Mouse (Mus musculus) T-helper 2 cell (primary cell): Measurements from ENCODE around the gene Gsg1l.

Experiments
- in situ Hi-C: fragments of 300-600 bp; cut with MboI, MseI; formaldehyde crosslinking; loops from one replicate; pipeline ENCODE4 v1.15.1; 2025; ENCODE audit warnings: high pct_unique_total_duplicates

Gsg1l gene

GRCm38 (mm10) chr7:125945915-125946314, 136.3 kb downstream of the Gsg1l start:
- in situ Hi-C loops, result no loop called here

GRCm38 (mm10) chr7:125944631-125945030, 137.6 kb downstream of the Gsg1l start:
- in situ Hi-C loops, result no loop called here

- in situ Hi-C loops, result no loop called here
These were observed 138.7 kb downstream of the Gsg1l start for GRCm38 (mm10) chr7:125943511-125943910.

DNA sequence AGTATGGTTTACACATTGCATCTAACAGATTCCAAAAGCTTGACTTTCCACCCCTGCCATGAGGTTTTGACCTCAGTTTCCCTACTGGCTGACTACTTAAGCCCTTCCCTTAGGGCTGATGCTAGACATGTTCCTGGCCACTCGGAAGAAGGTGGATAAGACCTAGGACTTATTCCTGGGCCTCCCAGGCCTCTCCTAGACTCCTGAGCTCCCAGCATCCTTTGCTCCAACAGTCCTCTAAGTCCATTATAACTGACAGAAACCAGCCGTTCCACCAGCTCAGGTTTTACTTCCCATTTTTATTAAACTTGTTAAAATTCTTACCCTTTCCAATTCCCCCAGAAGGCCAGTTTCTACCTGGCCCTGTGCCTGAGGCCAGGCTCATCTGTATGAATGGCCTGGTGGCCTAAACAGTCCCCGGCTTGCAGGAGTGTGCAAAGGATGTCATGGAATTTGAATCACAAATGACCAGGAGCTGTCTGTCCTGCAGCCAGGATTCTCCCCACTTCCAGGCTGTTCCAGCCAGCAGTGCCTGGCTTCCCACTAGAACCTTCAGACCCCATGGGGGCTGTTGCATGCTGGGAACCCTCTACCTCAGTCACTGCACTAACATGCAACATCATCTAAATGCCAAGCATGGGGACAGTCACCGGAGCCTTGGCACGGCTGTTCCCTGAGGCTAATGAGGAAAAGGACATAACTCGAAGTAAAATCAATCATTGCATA, 139.7 kb downstream of the Gsg1l start:
- in situ Hi-C loops, result no loop called here

GRCm38 (mm10) chr7:125934319-125934718, 147.9 kb downstream of the Gsg1l start:
- in situ Hi-C loops, result no loop called here

DNA sequence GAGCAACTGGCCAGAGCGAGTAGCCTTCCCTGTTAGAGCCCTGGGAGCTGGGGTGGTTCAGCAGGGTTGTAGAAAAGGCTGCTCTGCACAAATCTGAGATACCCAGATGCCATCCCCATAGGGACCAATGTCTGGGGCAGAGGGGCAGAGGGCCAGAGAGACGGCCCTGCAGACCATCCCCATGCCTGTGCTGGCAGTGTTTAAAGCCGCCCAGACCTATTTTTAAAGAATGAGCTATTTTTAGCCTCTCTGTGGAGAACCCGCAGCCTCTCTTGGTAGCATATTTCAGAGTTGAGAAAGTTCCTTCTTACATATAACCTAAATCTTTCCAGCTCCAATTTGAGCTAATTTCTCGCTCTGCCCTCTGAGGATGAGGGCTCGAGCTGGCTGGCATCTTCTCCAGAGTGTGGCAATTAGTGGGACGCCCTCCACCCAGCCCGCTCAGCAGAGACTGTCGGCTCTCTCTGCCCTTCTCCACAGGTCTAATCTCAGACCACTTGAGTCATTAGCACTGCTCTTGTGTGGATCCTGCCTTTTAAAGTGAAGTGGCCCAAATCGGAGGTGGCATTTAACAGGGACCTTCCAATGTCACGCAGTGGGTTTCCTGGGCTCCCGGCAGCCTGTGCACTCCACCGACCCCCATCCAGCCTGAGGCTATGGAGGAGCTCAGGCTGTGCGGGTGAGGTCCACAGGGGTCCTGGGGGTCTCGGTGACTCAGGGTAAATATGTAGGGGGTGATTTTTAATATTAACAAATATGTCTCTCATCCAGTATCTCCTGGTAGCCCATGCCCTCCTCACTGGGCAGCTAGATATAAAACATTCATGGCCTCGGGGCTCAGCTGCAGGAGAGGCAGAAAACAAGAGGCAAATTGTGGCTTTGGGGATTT, 148.6 kb downstream of the Gsg1l start:
- in situ Hi-C loops, result no loop called here

GRCm38 (mm10) chr7:125931602-125932001, 150.6 kb downstream of the Gsg1l start:
- in situ Hi-C loops, result no loop called here

- in situ Hi-C loops, result no loop called here
These were observed 158.2 kb downstream of the Gsg1l start for GRCm38 (mm10) chr7:125924044-125924443.

DNA sequence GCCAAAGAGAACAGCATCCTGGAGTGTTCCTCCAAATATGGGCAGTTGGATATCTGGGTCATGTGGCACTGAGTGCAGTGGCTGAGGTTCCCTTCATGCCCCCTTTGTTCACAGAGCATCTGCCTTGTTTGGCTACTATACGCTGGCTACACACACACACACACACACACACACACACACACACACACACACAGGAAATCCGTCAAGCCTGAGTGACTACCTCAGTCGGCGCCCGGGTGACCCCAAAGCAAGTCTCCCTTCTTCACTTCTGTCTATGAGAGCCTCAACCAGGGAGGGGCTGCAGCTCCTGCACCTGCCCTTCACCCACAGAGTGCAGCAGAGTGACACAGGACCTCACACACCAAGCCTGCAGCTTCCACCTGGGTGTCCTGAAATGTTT, 161.4 kb downstream of the Gsg1l start:
- in situ Hi-C loops, result no loop called here

DNA sequence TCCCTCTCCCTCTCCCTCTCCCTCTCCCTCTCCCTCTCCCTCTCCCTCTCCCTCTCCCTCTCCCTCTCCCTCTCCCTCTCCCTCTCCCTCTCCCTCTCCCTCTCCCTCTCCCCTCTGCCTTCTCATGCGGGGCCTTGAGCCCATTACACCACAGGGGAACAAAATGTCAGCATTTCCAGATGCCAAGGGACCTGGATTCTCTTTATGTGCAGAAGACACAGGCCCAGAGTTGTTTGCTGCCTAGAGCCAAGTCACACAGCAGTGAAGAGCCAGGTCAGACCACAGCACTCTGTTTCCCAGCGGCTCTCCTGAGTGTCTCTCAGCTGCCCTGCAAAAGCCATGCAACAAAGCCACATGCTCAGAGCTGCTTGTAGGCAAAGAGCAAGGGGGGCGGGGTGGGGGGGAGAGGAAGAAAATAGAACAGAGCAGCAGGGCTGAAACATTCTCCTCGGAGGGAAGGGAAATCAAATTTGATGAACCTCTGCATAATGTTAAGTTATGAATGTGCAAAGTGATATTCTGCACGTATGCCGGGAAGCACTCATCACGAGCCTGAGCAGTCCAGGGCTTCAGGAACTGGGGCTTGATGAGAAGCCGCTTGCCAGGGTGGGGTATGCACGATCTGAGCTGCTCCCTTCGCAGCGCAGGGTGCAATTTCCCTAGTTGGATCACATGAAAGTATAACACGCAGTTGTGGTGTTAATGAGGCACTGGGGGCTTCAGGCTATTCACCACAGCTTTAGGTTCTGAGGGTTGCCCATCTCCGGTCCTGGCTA, 181.6 kb downstream of the Gsg1l start:
- in situ Hi-C loops, result no loop called here

- in situ Hi-C loops, result no loop called here
These were observed 182.3 kb downstream of the Gsg1l start for GRCm38 (mm10) chr7:125899916-125900315.

- in situ Hi-C loops, result no loop called here
These were observed 183.2 kb downstream of the Gsg1l start for GRCm38 (mm10) chr7:125899036-125899435.

DNA sequence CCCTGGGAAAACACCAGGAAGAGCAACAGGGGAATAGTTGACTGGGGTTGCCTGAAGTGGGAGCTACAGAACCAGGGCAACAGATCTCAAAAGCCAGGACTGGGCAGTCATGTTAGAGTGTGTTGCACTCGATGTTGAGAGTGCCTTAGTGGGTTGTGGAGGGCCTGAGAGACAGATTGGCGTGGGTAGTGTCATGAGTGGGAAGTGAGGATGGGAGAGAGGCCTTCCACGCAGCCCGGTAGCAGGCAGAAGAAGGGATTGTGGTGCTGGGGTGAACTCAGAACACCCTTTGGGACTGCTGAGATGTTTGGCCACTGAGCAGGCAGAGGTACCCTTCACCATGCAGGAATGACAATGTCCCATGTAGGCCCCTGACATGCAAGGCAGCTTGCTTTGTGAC, 185.2 kb downstream of the Gsg1l start:
- in situ Hi-C loops, result no loop called here

DNA sequence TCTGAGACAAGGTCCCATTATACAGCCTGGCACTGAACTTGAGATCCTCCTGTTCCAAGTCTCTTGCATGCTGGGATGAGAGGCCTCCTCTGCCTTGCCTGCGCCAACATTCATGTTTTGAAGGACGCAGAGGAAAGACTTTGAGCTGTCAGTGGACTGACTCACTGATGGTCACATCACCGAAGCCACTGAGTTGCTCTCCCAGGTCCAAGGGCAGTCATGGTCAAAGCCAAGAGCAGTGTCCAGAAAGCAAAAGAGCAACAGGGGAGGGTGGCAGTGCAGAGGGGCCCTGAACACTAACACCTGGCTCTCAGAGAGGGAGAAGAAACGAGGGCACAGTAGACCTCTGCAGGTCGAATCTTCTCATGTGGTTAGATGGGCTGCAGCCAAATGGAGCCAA, 188.6 kb downstream of the Gsg1l start:
- in situ Hi-C loops, result loop anchor here (5.0 kb wide), 1 partner anchor 94 kb away; no protein-coding TSS in a partner anchor

DNA sequence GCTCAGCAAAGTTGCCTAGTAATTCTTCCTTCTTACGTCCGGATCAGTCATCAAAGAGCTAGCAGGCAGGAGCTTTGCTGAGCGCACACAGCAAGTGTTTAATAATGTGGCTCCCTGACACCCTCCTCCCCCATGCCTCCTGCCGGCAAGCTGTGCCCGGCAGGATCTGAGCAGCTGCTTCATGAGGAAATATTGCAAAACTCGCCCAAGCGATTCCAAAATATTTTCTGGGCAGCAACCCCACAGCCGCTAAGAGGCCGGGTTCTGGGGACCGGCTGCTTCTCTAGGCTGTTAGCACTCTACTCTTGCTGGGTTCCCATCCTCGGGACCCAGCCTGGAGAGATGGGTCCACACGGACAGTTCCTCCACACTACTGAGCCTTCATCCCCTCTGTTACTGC, 193.8 kb downstream of the Gsg1l start:
- in situ Hi-C loops, result no loop called here

DNA sequence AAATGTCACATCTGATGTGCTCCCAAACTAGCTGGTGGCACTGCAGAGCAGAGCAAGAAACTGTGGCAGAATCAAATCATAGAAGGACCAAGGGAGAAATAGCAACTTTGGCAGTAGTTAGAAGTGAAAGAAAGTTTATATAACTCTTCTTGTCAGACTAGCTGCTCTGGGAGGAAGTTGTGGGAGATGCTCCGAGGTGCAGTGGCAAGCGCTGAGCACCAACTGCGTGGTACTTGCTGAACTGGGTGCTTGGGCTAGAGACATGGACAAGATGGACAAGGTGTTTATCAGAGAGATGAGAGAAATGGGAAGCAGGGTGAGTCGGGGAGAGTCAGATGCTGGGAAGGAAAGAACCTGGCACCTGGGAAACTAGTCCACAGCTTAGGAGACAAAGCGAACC, 194.4 kb downstream of the Gsg1l start:
- in situ Hi-C loops, result no loop called here

DNA sequence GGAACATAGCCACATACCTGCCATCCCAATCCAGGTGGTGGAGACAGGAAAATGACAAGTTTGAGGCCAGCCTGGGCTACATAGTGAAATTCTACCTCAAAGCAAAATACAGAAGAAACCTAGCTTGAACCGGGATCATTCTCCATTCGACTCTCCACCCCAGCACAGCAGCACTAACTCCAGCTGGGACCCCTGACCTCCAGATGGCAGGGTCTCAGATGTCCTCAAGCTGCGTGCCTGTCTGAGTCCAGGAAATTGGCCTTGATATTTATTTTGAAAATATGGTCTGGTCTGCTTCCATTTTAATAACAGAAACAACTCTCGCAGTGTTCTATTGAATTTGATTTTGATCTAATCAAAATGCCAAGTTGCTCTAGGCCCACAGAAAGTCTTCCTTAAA, 195.1 kb downstream of the Gsg1l start:
- in situ Hi-C loops, result no loop called here

- in situ Hi-C loops, result no loop called here
These were observed 196.0 kb downstream of the Gsg1l start for GRCm38 (mm10) chr7:125886116-125886680.

- in situ Hi-C loops, result no loop called here
These were observed 199.0 kb downstream of the Gsg1l start for GRCm38 (mm10) chr7:125883232-125883631.

- in situ Hi-C loops, result no loop called here
These were observed 204.2 kb downstream of the Gsg1l start for GRCm38 (mm10) chr7:125878040-125878439.

- in situ Hi-C loops, result no loop called here
These were observed 208.2 kb downstream of the Gsg1l start for GRCm38 (mm10) chr7:125873971-125874495.
